ENCODE assay signal across 19 mouse cellular contexts in the genomic region with DNA sequence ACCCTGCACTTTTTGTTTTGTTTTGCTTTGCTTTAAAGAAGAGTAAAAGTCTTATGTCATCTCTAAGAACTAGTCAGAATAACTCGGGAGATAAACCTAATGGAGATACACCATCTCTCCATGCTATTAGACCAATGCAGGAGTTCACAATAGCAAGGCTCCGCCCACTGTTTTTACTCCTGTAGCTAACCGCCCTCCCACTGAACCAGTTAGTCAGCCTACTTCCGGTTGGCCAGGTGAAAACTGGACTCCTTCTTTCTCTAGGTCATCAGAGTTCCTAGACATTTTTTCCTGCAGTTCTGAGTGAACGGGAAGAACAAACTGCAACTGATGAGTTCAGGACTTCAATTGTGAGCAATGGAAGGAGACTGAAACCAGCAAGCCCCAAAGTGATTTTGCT.
"Had no signal": no experiment of that assay in that cellular context is flagged by ENCODE, and none has a peak within 500 bp of the region (broad histone marks: within the 10 kb centered on the region; RNA-seq: fewer than 3 reads in every experiment).

No protein-coding gene starts in this region.

- H3K27ac ChIP-seq: lung, embryonic 15.5 days; macrophage; midbrain, embryonic 13.5 days; midbrain, embryonic 15.5 days; neural tube, embryonic 12.5 days had no signal

- H3K9me3 ChIP-seq: lung, embryonic 15.5 days; megakaryocyte, embryonic 14.5 days; midbrain, embryonic 13.5 days; midbrain, embryonic 15.5 days; neural tube, embryonic 12.5 days had no signal

- H3K36me3 ChIP-seq: lung, embryonic 15.5 days; midbrain, embryonic 13.5 days; midbrain, embryonic 15.5 days; neural tube, embryonic 12.5 days had no signal

- H3K27me3 ChIP-seq: lung, embryonic 15.5 days; midbrain, embryonic 13.5 days; midbrain, embryonic 15.5 days; neural tube, embryonic 12.5 days had no signal

- DNase-seq: lung, adult 2 months; lung, postnatal 14 days; lung, postnatal 36 days; retina, postnatal 1 day; right cerebral cortex, adult 18-20 months; right cerebral cortex, postnatal 25 days; right cerebral cortex, postnatal 4 days; spleen, adult 18-20 months; thymus, adult 18-20 months; thymus, postnatal 14 days; thymus, postnatal 36 days had no signal

- H3K4me1 ChIP-seq: megakaryocyte, embryonic 14.5 days; midbrain, embryonic 13.5 days; neural tube, embryonic 12.5 days had no signal

- H3K9ac ChIP-seq: lung, embryonic 15.5 days; midbrain, embryonic 13.5 days; midbrain, embryonic 15.5 days; neural tube, embryonic 12.5 days had no signal

- ATAC-seq: lung, postnatal 0 days; midbrain, embryonic 13.5 days; midbrain, embryonic 15.5 days had no signal

- H3K4me3 ChIP-seq: lung, embryonic 15.5 days; megakaryocyte, embryonic 14.5 days; midbrain, embryonic 13.5 days; midbrain, embryonic 15.5 days; neural tube, embryonic 12.5 days had no signal

- H3K4me2 ChIP-seq: lung, embryonic 15.5 days; midbrain, embryonic 11.5 days; midbrain, embryonic 13.5 days; midbrain, embryonic 15.5 days; neural tube, embryonic 12.5 days had no signal
